Mouse (Mus musculus) midbrain, embryonic 10.5 days (tissue): Measurements from ENCODE around the gene Khdc4. TPM values are rescaled to one million over a fixed set of nuclear protein-coding genes. Genes with fewer than 3 reads are reported as not detected.

Experiments
- DNase-seq: peaks from one replicate; pipeline ENCODE4 v3.0.0-alpha.2; 2017; ENCODE audit warnings: low spot score
- H3K27ac ChIP-seq: fragments of 300-500 bp; sonication (generic); replicated peaks from 2 replicates; pipeline ENCODE4 v1.5.1; 2016; ENCODE audit warnings: mild to moderate bottlenecking
- H3K27me3 ChIP-seq: fragments of 300-500 bp; sonication (generic); 2 replicates; pipeline ENCODE4 v1.6.1; 2016; ENCODE audit warnings: low read depth, mild to moderate bottlenecking; ENCODE audit not compliant: poor library complexity, severe bottlenecking
- H3K36me3 ChIP-seq: fragments of 300-500 bp; sonication (generic); 2 replicates; pipeline ENCODE4 v1.6.1; 2016; ENCODE audit warnings: mild to moderate bottlenecking, moderate library complexity
- H3K4me1 ChIP-seq: fragments of 300-500 bp; sonication (generic); 2 replicates; pipeline ENCODE4 v1.6.1; 2016
- H3K4me3 ChIP-seq: fragments of 300-500 bp; sonication (generic); 2 replicates; pipeline ENCODE4 v1.5.1; 2016; ENCODE audit warnings: mild to moderate bottlenecking, moderate library complexity
- H3K9me3 ChIP-seq: fragments of 300-500 bp; sonication (generic); replicated peaks from 2 replicates; pipeline ENCODE4 v1.6.1; 2016; ENCODE audit warnings: mild to moderate bottlenecking
- WGBS: fragments of 180-500 bp; shearing (Covaris S2); methylation state at CpG from one replicate; pipeline ENCODE4 v1.1.7; 2016; 5-methylcytosine and 5-hydroxymethylcytosine counted together
- polyA plus RNA-seq: library from polyadenylated mRNA; unstranded; fragments of >200 nt; fragmentation: Nextera tagmentation; extraction: Ambion mirVana; gene quantifications from 2 replicates; pipeline ENCODE4 v1.2.1, GENCODE M21; 2016

Gene Khdc4
- polyA plus RNA-seq, 1 experiment from 2014 or later: 95.5 TPM

GRCm38 (mm10) chr3:88756276-88756675, 70.7 kb downstream of the Khdc4 start:
- Histone ChIP-seq H3K4me3 (0 out of 2 replicates have a peak overlapping the region, but pooled peaks have one; percentile 6), H3K36me3 (peaks cover 98% of the 10 kb centered on the region)
- no peak for DNase-seq

GRCm38 (mm10) chr3:88758045-88758500, 72.5 kb downstream of the Khdc4 start:
- 8% methylated on average over 5 of the region's 5 CpGs for WGBS
- peaks cover 97% of the 10 kb centered on the region for H3K36me3 ChIP-seq
- peaks cover 40% of the 10 kb centered on the region for H3K4me1 ChIP-seq
- H3K9me3 ChIP-seq: no peaks in the 10 kb centered on the region
- DNase-seq: peak; percentile 71
- no peaks in the 10 kb centered on the region for H3K27me3 ChIP-seq
- peak overlapping the region; percentile 92 for H3K27ac ChIP-seq
- H3K4me3 ChIP-seq: peak overlapping the region; percentile 40

More at GRCm38 (mm10) chr3:88756276-88756675, 70.7 kb downstream of the Khdc4 start:
- no peaks in the 10 kb centered on the region for H3K27me3 ChIP-seq
- no peaks in the 10 kb centered on the region for H3K9me3 ChIP-seq
- peaks cover 38% of the 10 kb centered on the region for H3K4me1 ChIP-seq
- WGBS: 77% methylated on average over 4 of the region's 4 CpGs
- H3K27ac ChIP-seq: peak overlapping the region; percentile 92

GRCm38 (mm10) chr3:88761619-88762018, 76.0 kb downstream of the Khdc4 start:
- Histone ChIP-seq H3K4me1 (peaks cover 32% of the 10 kb centered on the region), H3K4me3 (no peak overlapping the region), H3K9me3 (no peaks in the 10 kb centered on the region), H3K36me3 (peaks cover 96% of the 10 kb centered on the region), H3K27ac (no peak overlapping the region), H3K27me3 (no peaks in the 10 kb centered on the region)
- peak; percentile 11 for DNase-seq
- WGBS: 95% methylated on average over 19 of the region's 19 CpGs

- peaks cover 24% of the 10 kb centered on the region for H3K4me1 ChIP-seq
- WGBS: 76% methylated on average over 6 of the region's 6 CpGs
- H3K36me3 ChIP-seq: peaks cover 91% of the 10 kb centered on the region
- H3K27me3 ChIP-seq: no peaks in the 10 kb centered on the region
- no peaks in the 10 kb centered on the region for H3K9me3 ChIP-seq
- no peak overlapping the region for H3K4me3 ChIP-seq
- no peak for DNase-seq
- no peak overlapping the region for H3K27ac ChIP-seq
These were observed 76.8 kb downstream of the Khdc4 start for GRCm38 (mm10) chr3:88762401-88762831.

Other genes starting within 250 kb of the Khdc4 start
- 4.9 and 10.5 TPM in 2 replicates for gene Sema4a, start 224.6 kb upstream of the Khdc4 start, polyA plus RNA-seq
- gene Lmna, start 175.8 kb upstream of the Khdc4 start, polyA plus RNA-seq: 13.5 and 18.3 TPM in 2 replicates
- 27.7 and 33.8 TPM in 2 replicates for gene Mex3a, start 153.4 kb upstream of the Khdc4 start, polyA plus RNA-seq
- 0.49 and 0.79 TPM in 2 replicates for gene Rab25, start 137.5 kb upstream of the Khdc4 start, polyA plus RNA-seq
- gene Lamtor2, start 132.7 kb upstream of the Khdc4 start, polyA plus RNA-seq: 175 and 192 TPM in 2 replicates
- 71.1 and 74.1 TPM in 2 replicates for gene Ubqln4, start 132.0 kb upstream of the Khdc4 start, polyA plus RNA-seq
- gene Ssr2, start 109.9 kb upstream of the Khdc4 start, polyA plus RNA-seq: 201 and 207 TPM in 2 replicates
- 82.2 and 106 TPM in 2 replicates for gene Arhgef2, start 79.8 kb upstream of the Khdc4 start, polyA plus RNA-seq
- not detected in 2 replicates for gene Rxfp4, start 32.7 kb upstream of the Khdc4 start, polyA plus RNA-seq
- 38.9 and 43.8 TPM in 2 replicates for gene Rit1, start 31.0 kb downstream of the Khdc4 start, polyA plus RNA-seq
- 129 and 187 TPM in 2 replicates for gene Syt11, start 89.4 kb downstream of the Khdc4 start, polyA plus RNA-seq
- gene Gon4l, start 149.4 kb downstream of the Khdc4 start, polyA plus RNA-seq: 15.3 and 17.3 TPM in 2 replicates
- gene Msto1, start 228.2 kb downstream of the Khdc4 start, polyA plus RNA-seq: 68.9 and 70.8 TPM in 2 replicates